Mouse (Mus musculus) lung, postnatal 0 days (tissue): ENCODE measurements around the gene Plxnc1. TPM values are rescaled to one million over a fixed set of nuclear protein-coding genes. Genes with fewer than 3 reads are reported as not detected.

Source experiments
- ATAC-seq: fragments of 200-750 bp; cut with Nextera tagmentation; 2 replicates; pipeline ENCODE4 v1.8.0; 2017; ENCODE audit warnings: moderate library complexity
- DNase-seq: peaks from one replicate; pipeline ENCODE4 v3.0.0-alpha.2; 2016; ENCODE audit warnings: low spot score
- H3K27ac ChIP-seq: fragments of 300-500 bp; sonication (generic); 2 replicates; pipeline ENCODE4 v1.5.1; 2014; ENCODE audit warnings: antibody characterized with exemption, mild to moderate bottlenecking, low read length, mixed read lengths
- H3K27me3 ChIP-seq: fragments of 300-500 bp; sonication (generic); replicated peaks from 2 replicates; pipeline ENCODE4 v1.6.1; 2014; ENCODE audit warnings: low read length, mixed read lengths; ENCODE audit not compliant: insufficient read depth
- H3K36me3 ChIP-seq: fragments of 300-500 bp; sonication (generic); 2 replicates; pipeline ENCODE4 v1.6.1; 2014; ENCODE audit warnings: low read length, mixed read lengths; ENCODE audit not compliant: insufficient read depth
- H3K4me1 ChIP-seq: fragments of 300-500 bp; sonication (generic); 2 replicates; pipeline ENCODE4 v1.6.1; 2014; ENCODE audit warnings: antibody characterized with exemption, low read depth, low read length, mixed read lengths; ENCODE audit not compliant: insufficient read depth
- H3K4me2 ChIP-seq: fragments of 300-500 bp; sonication (generic); replicated peaks from 2 replicates; pipeline ENCODE4 v1.6.1; 2014; ENCODE audit warnings: low read depth, mild to moderate bottlenecking, low read length, moderate library complexity, mixed read lengths
- H3K4me3 ChIP-seq: fragments of 300-500 bp; sonication (generic); 2 replicates; pipeline ENCODE4 v1.5.1; 2014; ENCODE audit warnings: low read depth, low read length
- H3K9ac ChIP-seq: fragments of 300-500 bp; sonication (generic); replicated peaks from 2 replicates; pipeline ENCODE4 v1.6.1; 2014; ENCODE audit warnings: low read depth, mild to moderate bottlenecking
- H3K9me3 ChIP-seq: fragments of 300-500 bp; sonication (generic); 2 replicates; pipeline ENCODE4 v1.6.1; 2016; ENCODE audit warnings: low read length, mixed read lengths
- CTCF ChIP-seq: IDR thresholded peaks from 2 replicates; pipeline ENCODE4 v1.5.1; 2016; ENCODE audit warnings: antibody characterized with exemption, mild to moderate bottlenecking
- EP300 ChIP-seq: IDR thresholded peaks from 2 replicates; pipeline ENCODE4 v1.6.1; 2016; ENCODE audit warnings: antibody characterized with exemption, mild to moderate bottlenecking, control low read depth
- WGBS: fragments of 180-500 bp; shearing (Covaris S2); extraction: QIAGEN DNeasy Blood & Tissue Kit; methylation state at CpG from one replicate; pipeline ENCODE4 v1.1.7; 2014; 5-methylcytosine and 5-hydroxymethylcytosine counted together
- polyA plus RNA-seq: library from polyadenylated mRNA; unstranded; fragments of >200 nt; fragmentation: Nextera tagmentation; extraction: Ambion mirVana; gene quantifications from 2 replicates; pipeline ENCODE4 v1.2.1, GENCODE M21; 2015

Gene Plxnc1
- polyA plus RNA-seq, 1 experiment from 2014 or later = 3.2 TPM

GRCm38 (mm10) chr10:94971625-94972161, 27.1 kb upstream of the Plxnc1 start:
- H3K9me3 ChIP-seq = 0 out of 2 replicates have a peak, but pooled peaks cover 4% of the 10 kb centered on the region
- H3K27me3 ChIP-seq = no peaks in the 10 kb centered on the region
- DNase-seq (no peak), ATAC-seq (no peak)
- no peaks in the 10 kb centered on the region for H3K4me1 ChIP-seq
- no peak overlapping the region for H3K9ac ChIP-seq
- no peaks in the 10 kb centered on the region for H3K36me3 ChIP-seq
- no peak overlapping the region for H3K27ac ChIP-seq
- WGBS = 76% methylated on average over 3 of the region's 3 CpGs
- no peak overlapping the region for H3K4me2 ChIP-seq
- TF ChIP-seq EP300 = no peak
- no peak for TF ChIP-seq CTCF
- H3K4me3 ChIP-seq = no peak overlapping the region

DNA sequence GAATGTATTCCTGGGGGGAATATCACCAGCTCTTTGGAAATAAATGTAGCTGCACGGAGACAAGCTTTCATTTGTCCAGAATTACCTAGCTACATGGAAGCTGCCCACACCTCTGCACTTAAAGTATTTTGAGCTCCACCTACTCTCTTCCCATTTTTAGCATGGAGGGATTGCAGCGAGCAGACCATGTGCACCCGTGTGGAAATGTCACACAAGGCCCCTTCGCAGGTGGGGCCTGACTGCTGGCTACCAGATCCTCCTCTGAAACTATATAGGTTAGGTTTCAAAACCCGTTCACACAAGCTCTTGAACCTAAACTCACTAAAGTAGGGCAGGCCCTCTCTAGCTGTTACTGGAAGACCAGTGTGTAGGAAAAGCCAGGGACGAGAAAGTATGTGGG, 25.6 kb upstream of the Plxnc1 start:
- no peak overlapping the region for H3K9ac ChIP-seq
- no peaks in the 10 kb centered on the region for H3K36me3 ChIP-seq
- H3K27me3 ChIP-seq = no peaks in the 10 kb centered on the region
- DNase-seq (no peak), ATAC-seq (no peak)
- WGBS = 67% methylated on average over 6 of the region's 6 CpGs
- H3K4me2 ChIP-seq = no peak overlapping the region
- H3K4me3 ChIP-seq = no peak overlapping the region
- no peak overlapping the region for H3K27ac ChIP-seq
- H3K9me3 ChIP-seq = 0 out of 2 replicates have a peak, but pooled peaks cover 4% of the 10 kb centered on the region
- TF ChIP-seq EP300 (no peak), CTCF (no peak)
- H3K4me1 ChIP-seq = no peaks in the 10 kb centered on the region

DNA sequence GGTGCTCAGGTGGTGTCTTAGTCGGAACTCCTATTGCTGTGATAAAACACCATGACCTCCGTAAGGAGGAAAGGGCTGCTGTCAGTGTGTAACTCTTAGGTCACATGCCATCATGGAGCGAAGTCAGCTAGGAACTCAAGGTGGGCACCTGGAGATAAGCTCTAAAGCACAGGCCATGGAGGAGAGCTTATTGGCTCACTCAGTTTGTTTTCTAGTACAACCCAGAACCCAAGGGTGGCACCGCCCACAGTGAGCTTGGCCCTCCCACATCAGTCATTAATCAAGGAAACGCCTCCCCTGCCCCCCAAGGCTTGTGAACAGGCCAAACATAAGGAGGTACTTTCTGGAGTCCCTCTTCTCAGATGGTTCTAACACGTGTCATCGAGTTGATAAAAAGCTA, 22.8 kb upstream of the Plxnc1 start:
- no peaks in the 10 kb centered on the region for H3K36me3 ChIP-seq
- H3K4me2 ChIP-seq = no peak overlapping the region
- no peak for ATAC-seq
- H3K9ac ChIP-seq = no peak overlapping the region
- TF ChIP-seq CTCF (no peak), EP300 (no peak)
- DNase-seq = no peak
- no peaks in the 10 kb centered on the region for H3K27me3 ChIP-seq
- H3K4me1 ChIP-seq = no peaks in the 10 kb centered on the region
- H3K4me3 ChIP-seq = no peak overlapping the region
- no peak overlapping the region for H3K27ac ChIP-seq
- H3K9me3 ChIP-seq = no peaks in the 10 kb centered on the region
- 84% methylated on average over 7 of the region's 7 CpGs for WGBS

- H3K36me3 ChIP-seq = no peaks in the 10 kb centered on the region
- no peak overlapping the region for H3K4me3 ChIP-seq
- H3K4me1 ChIP-seq = no peaks in the 10 kb centered on the region
- H3K9me3 ChIP-seq = no peaks in the 10 kb centered on the region
- TF ChIP-seq CTCF (no peak), EP300 (no peak)
- no peaks in the 10 kb centered on the region for H3K27me3 ChIP-seq
- ATAC-seq = no peak
- DNase-seq = no peak
- no peak overlapping the region for H3K4me2 ChIP-seq
- no peak overlapping the region for H3K27ac ChIP-seq
- H3K9ac ChIP-seq = no peak overlapping the region
- WGBS = 82% methylated on average over 7 of the region's 7 CpGs
These were observed 22.2 kb upstream of the Plxnc1 start for GRCm38 (mm10) chr10:94966789-94967188.

DNA sequence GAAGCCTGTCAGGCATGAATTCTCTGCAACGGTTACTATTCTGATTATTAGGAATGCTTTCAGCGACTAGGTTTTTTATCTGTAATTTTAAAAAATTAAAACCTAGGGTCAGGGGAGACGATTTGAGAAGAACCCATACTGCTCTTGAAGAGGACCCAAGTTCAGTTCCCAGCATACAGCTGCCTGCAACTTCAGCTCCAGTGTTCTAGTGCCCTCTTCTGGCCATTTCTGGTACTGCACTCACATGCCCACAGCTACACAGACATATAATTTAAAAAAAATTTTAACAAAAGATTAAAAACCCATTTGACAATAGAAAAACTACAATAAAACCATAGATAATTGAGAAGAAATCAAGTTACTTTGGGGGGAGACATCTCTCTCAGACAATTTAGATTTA, 20.5 kb upstream of the Plxnc1 start:
- Histone ChIP-seq H3K27me3 (no peaks in the 10 kb centered on the region), H3K4me2 (no peak overlapping the region), H3K4me3 (no peak overlapping the region), H3K4me1 (no peaks in the 10 kb centered on the region), H3K9ac (no peak overlapping the region), H3K36me3 (no peaks in the 10 kb centered on the region), H3K27ac (no peak overlapping the region), H3K9me3 (no peaks in the 10 kb centered on the region)
- TF ChIP-seq CTCF (peak; percentile 49), EP300 (no peak)
- no peak for DNase-seq
- WGBS = 94% methylated on average over 3 of the region's 3 CpGs
- no peak for ATAC-seq

- Histone ChIP-seq H3K4me3 (no peak overlapping the region), H3K9ac (no peak overlapping the region), H3K36me3 (no peaks in the 10 kb centered on the region), H3K4me1 (no peaks in the 10 kb centered on the region), H3K27ac (no peak overlapping the region), H3K27me3 (no peaks in the 10 kb centered on the region), H3K9me3 (no peaks in the 10 kb centered on the region), H3K4me2 (no peak overlapping the region)
- DNase-seq (peak; percentile 22), ATAC-seq (no peak)
- WGBS = 82% methylated on average over 10 of the region's 10 CpGs
- TF ChIP-seq EP300 = no peak
- TF ChIP-seq CTCF = no peak
These were observed 17.4 kb upstream of the Plxnc1 start for GRCm38 (mm10) chr10:94962005-94962404.

DNA sequence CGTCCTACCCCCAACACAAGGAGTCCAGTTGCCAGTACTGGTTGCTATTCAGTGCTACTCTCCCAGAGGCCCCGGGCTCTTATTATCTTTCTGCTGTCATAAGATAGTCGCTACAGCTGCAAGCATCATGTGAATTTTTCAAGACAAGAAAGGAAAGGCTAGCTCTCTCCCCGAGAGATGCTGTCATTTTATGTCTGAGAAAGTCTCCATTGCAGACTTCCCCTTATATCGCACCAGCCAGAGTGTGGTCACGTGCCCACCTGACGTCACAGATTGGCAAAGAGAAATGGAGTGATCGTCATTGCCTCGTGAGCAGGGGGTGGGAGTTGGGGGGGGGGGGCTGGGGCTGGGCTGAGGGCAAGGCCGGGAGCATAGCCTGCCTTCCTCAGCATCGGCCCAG, 16.6 kb upstream of the Plxnc1 start:
- Histone ChIP-seq H3K27me3 (no peaks in the 10 kb centered on the region), H3K9ac (no peak overlapping the region), H3K4me1 (no peaks in the 10 kb centered on the region), H3K4me3 (no peak overlapping the region), H3K9me3 (no peaks in the 10 kb centered on the region), H3K36me3 (no peaks in the 10 kb centered on the region), H3K27ac (no peak overlapping the region), H3K4me2 (no peak overlapping the region)
- no peak for ATAC-seq
- WGBS = 63% methylated on average over 11 of the region's 11 CpGs
- no peak for DNase-seq
- no peak for TF ChIP-seq EP300
- no peak for TF ChIP-seq CTCF
